Mouse (Mus musculus) fibroblast of lung, adult 2 months (primary cell): ENCODE data around the gene Tacc3.

Source experiments
- DNase-seq: peaks from one replicate; pipeline ENCODE4 v3.0.0-alpha.2; 2011; ENCODE audit warnings: low read depth

The Tacc3 gene

GRCm38 (mm10) chr5:33655251-33655840, 2.6 kb upstream of the Tacc3 start:
- no peak for DNase-seq

GRCm38 (mm10) chr5:33656739-33657138, 1.2 kb upstream of the Tacc3 start:
- DNase-seq: no peak

- no peak for DNase-seq
These were observed 609 bp upstream of the Tacc3 start for GRCm38 (mm10) chr5:33657251-33657786.

- DNase-seq: no peak
These were observed 729 bp downstream of the Tacc3 start for GRCm38 (mm10) chr5:33658664-33659050.

GRCm38 (mm10) chr5:33668223-33668622, 10.3 kb downstream of the Tacc3 start:
- DNase-seq: no peak

- no peak for DNase-seq
These were observed 13.7 kb downstream of the Tacc3 start for GRCm38 (mm10) chr5:33671659-33672058.

GRCm38 (mm10) chr5:33674439-33674838, 16.5 kb downstream of the Tacc3 start:
- DNase-seq: no peak

GRCm38 (mm10) chr5:33675964-33676363, 18.0 kb downstream of the Tacc3 start:
- DNase-seq: no peak

- no peak for DNase-seq
These were observed 20.3 kb downstream of the Tacc3 start for GRCm38 (mm10) chr5:33678244-33678643.

GRCm38 (mm10) chr5:33681044-33681443, 23.1 kb downstream of the Tacc3 start:
- DNase-seq: no peak

- no peak for DNase-seq
These were observed 23.9 kb downstream of the Tacc3 start for GRCm38 (mm10) chr5:33681611-33682388.

GRCm38 (mm10) chr5:33682963-33683362, 25.0 kb downstream of the Tacc3 start:
- no peak for DNase-seq

GRCm38 (mm10) chr5:33683897-33684652, 26.1 kb downstream of the Tacc3 start:
- no peak for DNase-seq

GRCm38 (mm10) chr5:33684932-33685331, 27.0 kb downstream of the Tacc3 start:
- no peak for DNase-seq

GRCm38 (mm10) chr5:33687142-33687541, 29.2 kb downstream of the Tacc3 start:
- DNase-seq: no peak

- no peak for DNase-seq
These were observed 30.6 kb downstream of the Tacc3 start for GRCm38 (mm10) chr5:33688278-33689220.

- DNase-seq: no peak
These were observed 31.4 kb downstream of the Tacc3 start for GRCm38 (mm10) chr5:33689221-33689844.

- no peak for DNase-seq
These were observed 32.1 kb downstream of the Tacc3 start for GRCm38 (mm10) chr5:33689852-33690645.

GRCm38 (mm10) chr5:33692393-33692792, 34.5 kb downstream of the Tacc3 start:
- DNase-seq: peak; percentile 66

GRCm38 (mm10) chr5:33694461-33694847, 36.5 kb downstream of the Tacc3 start:
- DNase-seq: no peak
